Mouse (Mus musculus) ES-Bruce4 (cell line): ENCODE measurements at regions not wholly inside any gene's neighbourhood (a gene's known extent, or its start where the extent isn't known, plus 50 kb on each side); places are given as distances from the start of the nearest gene placed in this dataset.
"Not testable (repeated sequence)": the region's sequence is repeated elsewhere in the genome, so short reads cannot be mapped to it uniquely, and the experiment has no call there.

Experiments
- H3K27ac ChIP-seq: 2 replicates; pipeline ENCODE4 v1.5.1; 2012; ENCODE audit warnings: low read length, inconsistent platforms; ENCODE audit not compliant: insufficient read depth
- H3K27me3 ChIP-seq: 2 replicates; pipeline ENCODE4 v1.6.1; 2012; ENCODE audit warnings: mild to moderate bottlenecking, low read length, inconsistent platforms; ENCODE audit not compliant: control insufficient read depth, poor library complexity, insufficient read depth, severe bottlenecking
- H3K36me3 ChIP-seq: 2 replicates; pipeline ENCODE4 v1.6.1; 2012; ENCODE audit warnings: inconsistent platforms, mild to moderate bottlenecking, low read length, moderate library complexity; ENCODE audit not compliant: control insufficient read depth, poor library complexity, insufficient read depth, severe bottlenecking
- H3K4me1 ChIP-seq: one replicate; pipeline ENCODE4 v1.8.1; 2011; ENCODE audit warnings: low read length; ENCODE audit not compliant: control insufficient read depth, insufficient read depth
- H3K4me3 ChIP-seq: 2 replicates; pipeline ENCODE4 v1.5.1; 2011; ENCODE audit warnings: low read depth, mild to moderate bottlenecking, low read length
- H3K9ac ChIP-seq: 2 replicates; pipeline ENCODE4 v1.6.1; 2012; ENCODE audit warnings: low read depth, mild to moderate bottlenecking, inconsistent platforms; ENCODE audit not compliant: poor library complexity, severe bottlenecking
- H3K9me3 ChIP-seq: replicated peaks from 2 replicates; pipeline ENCODE4 v1.6.1; 2012; ENCODE audit warnings: mild to moderate bottlenecking, low read length, inconsistent platforms; ENCODE audit not compliant: control insufficient read depth, poor library complexity, insufficient read depth, severe bottlenecking
- CTCF ChIP-seq: IDR thresholded peaks from one replicate; pipeline ENCODE4 v1.8.1; 2011; ENCODE audit warnings: low read depth, low read length

DNA sequence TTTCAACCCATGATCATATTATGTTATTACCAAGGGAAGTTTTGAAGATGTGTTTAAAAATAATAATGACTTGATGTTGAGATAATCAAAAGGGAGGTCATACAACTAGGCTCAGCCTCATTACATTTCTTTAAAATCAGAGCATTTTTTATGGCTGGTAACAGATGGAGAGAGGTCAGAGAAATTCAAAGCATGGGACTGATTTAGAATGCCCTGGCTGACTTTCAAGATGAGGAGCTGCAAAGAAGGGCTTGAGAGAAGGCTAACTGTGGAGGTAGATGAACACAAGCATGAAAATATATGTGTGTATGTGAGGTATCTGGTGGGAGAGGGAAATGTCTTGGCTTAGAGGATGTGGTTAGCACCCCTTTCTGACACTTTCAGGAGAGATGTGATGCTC is 502.6 kb upstream of the Gdi2 start:
- H3K4me3 ChIP-seq, H3K27me3 ChIP-seq, H3K9me3 ChIP-seq, H3K27ac ChIP-seq, H3K4me1 ChIP-seq, H3K36me3 ChIP-seq, H3K9ac ChIP-seq: not testable (repeated sequence)

DNA sequence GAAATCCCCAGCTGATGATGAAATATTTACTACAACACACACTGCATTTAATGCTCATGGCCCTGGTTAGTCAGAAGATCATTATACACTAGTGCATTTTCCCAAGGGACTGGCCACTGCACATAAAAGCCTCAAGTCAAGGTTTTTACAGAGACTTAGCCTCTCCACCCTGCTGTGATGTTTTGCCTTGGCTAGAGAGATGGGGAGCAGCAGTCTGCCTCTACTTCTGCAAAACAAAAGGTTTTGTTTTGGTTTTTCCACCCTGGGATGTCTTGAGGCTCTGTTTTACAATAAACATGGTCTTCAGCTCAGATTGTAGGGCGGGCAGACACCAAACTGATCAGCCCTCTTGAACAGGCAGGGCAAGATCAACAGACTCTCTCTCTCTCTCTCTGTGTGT is 500.9 kb upstream of the Gdi2 start:
- not testable (repeated sequence) for H3K4me3 ChIP-seq, H3K36me3 ChIP-seq, H3K4me1 ChIP-seq, H3K9ac ChIP-seq, H3K27me3 ChIP-seq, H3K9me3 ChIP-seq, H3K27ac ChIP-seq

DNA sequence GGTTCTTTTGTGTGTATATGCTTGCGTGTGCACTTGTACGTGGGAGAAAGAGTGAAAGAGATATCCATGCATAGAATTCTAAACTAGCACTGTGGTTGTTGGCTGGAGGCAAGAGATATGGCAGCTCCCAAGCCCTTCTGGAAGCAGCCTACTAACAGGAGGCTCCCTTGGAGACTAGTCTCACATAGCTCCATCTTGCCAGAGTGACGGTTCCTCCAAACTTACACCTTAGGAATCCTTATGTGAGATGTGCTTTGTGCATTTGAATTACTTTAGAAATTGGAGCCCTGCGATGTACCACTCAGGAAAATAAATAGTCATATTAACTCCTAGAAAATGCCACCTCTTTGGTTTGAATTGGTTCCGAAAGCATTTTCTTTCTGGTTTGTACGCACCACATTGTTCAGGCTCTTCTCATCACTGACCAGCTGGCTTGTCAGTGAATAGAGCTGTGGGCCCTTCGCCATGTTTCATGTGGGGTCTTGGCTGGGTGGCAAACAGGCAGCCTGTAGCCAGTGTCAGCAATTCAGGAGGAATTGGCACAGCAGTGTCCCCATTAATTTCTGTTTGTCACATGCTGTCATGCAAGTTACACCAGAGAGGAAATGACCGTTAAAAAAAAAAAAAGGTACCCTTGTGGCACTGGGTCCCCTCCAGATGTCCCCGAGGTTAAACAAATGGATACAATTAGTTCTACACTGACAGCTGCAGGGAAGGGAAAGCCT is 491.3 kb upstream of the Gdi2 start:
- not testable (repeated sequence) for H3K9me3 ChIP-seq, H3K36me3 ChIP-seq, H3K4me3 ChIP-seq, H3K9ac ChIP-seq, H3K27ac ChIP-seq, H3K27me3 ChIP-seq, H3K4me1 ChIP-seq

- not testable (repeated sequence) for H3K27me3 ChIP-seq, H3K9ac ChIP-seq
These were observed 454.4 kb upstream of the Gdi2 start for GRCm38 (mm10) chr13:3083480-3083879.

GRCm38 (mm10) chr13:3089971-3090370 is 447.9 kb upstream of the Gdi2 start:
- not testable (repeated sequence) for H3K9me3 ChIP-seq, H3K36me3 ChIP-seq, H3K9ac ChIP-seq, H3K4me1 ChIP-seq, H3K27me3 ChIP-seq, H3K27ac ChIP-seq, H3K4me3 ChIP-seq

More at GRCm38 (mm10) chr13:3083480-3083879, 454.4 kb upstream of the Gdi2 start:
- not testable (repeated sequence) for H3K4me3 ChIP-seq, H3K36me3 ChIP-seq, H3K27ac ChIP-seq, H3K9me3 ChIP-seq, H3K4me1 ChIP-seq

DNA sequence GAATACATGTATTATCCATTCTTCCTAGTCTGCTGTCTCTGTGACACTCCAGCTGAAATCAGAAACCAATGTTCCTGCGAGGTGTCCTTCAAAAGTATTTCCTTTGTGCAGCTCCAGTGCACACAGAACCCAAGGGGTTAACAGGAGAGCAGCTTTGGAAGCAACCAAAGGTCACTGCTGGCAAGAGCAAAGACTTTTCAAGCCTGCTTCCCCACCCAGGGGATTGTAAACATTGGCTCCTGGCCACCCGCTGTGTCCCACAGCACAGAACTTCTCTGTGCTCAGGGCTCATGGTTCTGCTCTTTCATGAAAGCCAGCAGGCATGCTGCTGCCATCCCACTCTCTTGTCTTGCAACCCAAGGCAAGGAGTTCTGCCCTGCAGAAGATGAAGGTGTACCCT is 431.3 kb upstream of the Gdi2 start:
- H3K27ac ChIP-seq, H3K36me3 ChIP-seq, H3K9ac ChIP-seq, H3K27me3 ChIP-seq, H3K9me3 ChIP-seq, H3K4me3 ChIP-seq, H3K4me1 ChIP-seq: not testable (repeated sequence)

- TF ChIP-seq CTCF, result peak; percentile 41
- not testable (repeated sequence) for H3K4me1 ChIP-seq, H3K9ac ChIP-seq, H3K36me3 ChIP-seq, H3K4me3 ChIP-seq, H3K27ac ChIP-seq, H3K9me3 ChIP-seq, H3K27me3 ChIP-seq
These were observed 409.7 kb upstream of the Gdi2 start for GRCm38 (mm10) chr13:3128150-3128549.

DNA sequence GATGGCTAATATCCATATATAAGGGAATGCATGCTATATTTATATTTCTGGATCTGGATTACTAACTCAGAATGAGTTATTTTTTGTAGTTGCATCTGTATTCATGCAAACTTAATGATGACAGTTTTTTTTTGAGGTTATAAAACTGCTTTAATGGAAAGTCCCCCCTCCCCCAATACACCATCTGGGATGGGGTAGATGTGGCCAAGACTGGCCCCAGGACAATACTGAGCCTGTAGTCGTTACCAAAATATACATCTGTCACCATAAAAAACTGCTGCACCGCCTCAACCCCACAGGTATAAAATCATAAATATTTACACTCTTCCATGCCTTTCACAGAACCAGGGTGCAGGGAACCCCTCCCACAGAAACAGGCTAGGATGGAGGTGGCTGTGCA is 400.6 kb upstream of the Gdi2 start:
- H3K9ac ChIP-seq, H3K27me3 ChIP-seq, H3K9me3 ChIP-seq, H3K27ac ChIP-seq, H3K4me1 ChIP-seq, H3K4me3 ChIP-seq, H3K36me3 ChIP-seq: not testable (repeated sequence)
